Mouse (Mus musculus) heart, adult 9 months (tissue): Measurements from ENCODE around the gene Zfp330.

Source experiments
- DNase-seq, 2 experiments: peaks; one replicate each; pipeline ENCODE4 v3.0.0; 2022; ENCODE audit warnings: low spot score in 2 of 2

Gene Zfp330

GRCm38 (mm10) chr8:82774093-82774422 lies at the start of gene Zfp330:
TSS of gene Zfp330 (minus strand) at chr8:82774160.
- DNase-seq, result peak; percentile 91 to 94

- no peak for DNase-seq
These were observed 4.0 kb upstream of the Zfp330 start for GRCm38 (mm10) chr8:82777945-82778344.

GRCm38 (mm10) chr8:82777406-82777805 lies 3.4 kb upstream of the Zfp330 start:
- no peak for DNase-seq

- DNase-seq, result no peak
These were observed 522 bp upstream of the Zfp330 start for GRCm38 (mm10) chr8:82774482-82774881.

- DNase-seq, result no peak
These were observed 448 bp downstream of the Zfp330 start for GRCm38 (mm10) chr8:82773332-82774092.

GRCm38 (mm10) chr8:82770886-82771285 lies 3.1 kb downstream of the Zfp330 start:
- no peak for DNase-seq

GRCm38 (mm10) chr8:82759071-82759470 lies 14.9 kb downstream of the Zfp330 start:
- no peak for DNase-seq

GRCm38 (mm10) chr8:82754946-82755345 lies 19.0 kb downstream of the Zfp330 start:
- no peak for DNase-seq

- no peak for DNase-seq
These were observed 27.3 kb downstream of the Zfp330 start for GRCm38 (mm10) chr8:82746617-82747016.

- peak; percentile 19 to 57 for DNase-seq
These were observed 29.8 kb downstream of the Zfp330 start for GRCm38 (mm10) chr8:82743905-82744904.
